Mouse (Mus musculus) liver, embryonic 11.5 days (tissue): Measurements from ENCODE around the gene Alx3. TPM values are rescaled to one million over a fixed set of nuclear protein-coding genes. Genes with fewer than 3 reads are reported as not detected.

ENCODE experiments used
- ATAC-seq: fragments of 200-750 bp; cut with Nextera tagmentation; replicated peaks from 2 replicates; pipeline ENCODE4 v1.8.0; 2017; ENCODE audit warnings: moderate number of reproducible peaks, mild to moderate bottlenecking, moderate TSS enrichment, moderate library complexity; ENCODE audit not compliant: low FRiP score
- DNase-seq: peaks from one replicate; pipeline ENCODE4 v3.0.0-alpha.2; 2017; ENCODE audit warnings: low spot score
- H3K27ac ChIP-seq: fragments of 300-500 bp; sonication (generic); 2 replicates; pipeline ENCODE4 v1.5.1; 2014; ENCODE audit warnings: mild to moderate bottlenecking, low read depth, low read length, control low read depth
- H3K27me3 ChIP-seq: fragments of 300-500 bp; sonication (generic); replicated peaks from 2 replicates; pipeline ENCODE4 v1.6.1; 2014; ENCODE audit warnings: low read length, mixed read lengths; ENCODE audit not compliant: control insufficient read depth, insufficient read depth
- H3K36me3 ChIP-seq: fragments of 300-500 bp; sonication (generic); 2 replicates; pipeline ENCODE4 v1.6.1; 2014; ENCODE audit warnings: mild to moderate bottlenecking, low read length, moderate library complexity, mixed read lengths; ENCODE audit not compliant: control insufficient read depth, insufficient read depth
- H3K4me1 ChIP-seq: fragments of 300-500 bp; sonication (generic); replicated peaks from 2 replicates; pipeline ENCODE4 v1.6.1; 2014; ENCODE audit warnings: low read length, mixed read lengths; ENCODE audit not compliant: control insufficient read depth, insufficient read depth
- H3K4me2 ChIP-seq: fragments of 300-500 bp; sonication (generic); 2 replicates; pipeline ENCODE4 v1.6.1; 2014; ENCODE audit warnings: mild to moderate bottlenecking, control low read depth, moderate library complexity
- H3K4me3 ChIP-seq: fragments of 300-500 bp; sonication (generic); 2 replicates; pipeline ENCODE4 v1.5.1; 2014; ENCODE audit warnings: low read depth, low read length, control low read depth
- H3K9ac ChIP-seq: fragments of 300-500 bp; sonication (generic); 2 replicates; pipeline ENCODE4 v1.6.1; 2014; ENCODE audit warnings: low read depth, low read length, control low read depth
- H3K9me3 ChIP-seq: fragments of 300-500 bp; sonication (generic); 2 replicates; pipeline ENCODE4 v1.6.1; 2016; ENCODE audit warnings: low read length, inconsistent platforms, mixed read lengths; ENCODE audit not compliant: control insufficient read depth
- WGBS: fragments of 180-500 bp; shearing (Covaris S2); extraction: QIAGEN DNeasy Blood & Tissue Kit; methylation state at CpG from one replicate; pipeline ENCODE4 v1.1.7; 2014; 5-methylcytosine and 5-hydroxymethylcytosine counted together
- polyA plus RNA-seq: library from polyadenylated mRNA; unstranded; fragments of >200 nt; fragmentation: Nextera tagmentation; extraction: Ambion mirVana; gene quantifications from 2 replicates; pipeline ENCODE4 v1.2.1, GENCODE M21; 2014

Alx3 gene
- polyA plus RNA-seq = 5.6 and 5.8 TPM in 2 replicates

DNA sequence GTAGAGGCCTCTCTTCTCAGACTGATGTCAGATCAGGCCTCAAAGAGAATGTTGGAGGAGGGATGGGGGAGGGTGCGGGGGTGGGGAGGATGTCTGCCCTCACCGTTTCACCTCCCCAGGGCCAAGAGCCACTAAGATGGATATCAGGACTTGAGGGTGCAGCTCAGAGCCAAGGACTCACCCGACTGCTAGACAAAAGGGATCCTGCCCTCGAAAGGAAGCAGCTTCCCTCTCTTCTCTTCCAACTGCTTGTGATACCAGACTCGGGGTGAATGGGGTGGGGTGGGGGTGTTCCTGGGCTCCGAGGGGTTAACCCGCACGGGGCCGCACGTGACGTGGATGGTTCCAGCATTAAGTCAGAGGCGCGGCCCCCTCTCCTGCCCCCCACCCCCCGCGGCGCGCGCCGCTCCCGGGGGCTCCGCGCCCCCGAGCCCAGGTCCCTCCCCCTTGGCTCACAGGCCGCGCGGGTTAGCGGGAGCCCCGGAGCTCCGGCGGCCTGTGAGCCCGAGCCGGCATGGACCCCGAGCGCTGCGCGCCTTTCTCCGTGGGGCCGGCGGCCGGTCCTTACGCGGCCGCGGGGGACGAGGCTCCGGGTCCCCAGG is at the start of gene Alx3:
TSS of gene Alx3 (plus strand) at position 370 of the 602 bp plus-strand sequence.
- ATAC-seq = no peak
- H3K9me3 ChIP-seq = no peaks in the 10 kb centered on the region
- H3K27me3 ChIP-seq = peaks cover 87% of the 10 kb centered on the region
- H3K9ac ChIP-seq = no peak within 1 kb of the TSS
- no peak within 1 kb of the TSS for H3K27ac ChIP-seq
- peak within 1 kb of the TSS; percentile 63 for H3K4me2 ChIP-seq
- no peaks in the 10 kb centered on the region for H3K36me3 ChIP-seq
- no peaks in the 10 kb centered on the region for H3K4me1 ChIP-seq
- H3K4me3 ChIP-seq = peak within 1 kb of the TSS; percentile 39
- WGBS = 3% methylated on average over 28 of the region's 46 CpGs
- peak; percentile 38 for DNase-seq

GRCm38 (mm10) chr3:107545278-107545677 is 49.6 kb upstream of the Alx3 start:
- Histone ChIP-seq H3K27ac (no peak overlapping the region), H3K9ac (no peak overlapping the region), H3K36me3 (no peaks in the 10 kb centered on the region), H3K4me2 (no peak overlapping the region), H3K4me1 (no peaks in the 10 kb centered on the region), H3K9me3 (no peaks in the 10 kb centered on the region), H3K27me3 (no peaks in the 10 kb centered on the region), H3K4me3 (no peak overlapping the region)
- no peak for ATAC-seq
- no peak for DNase-seq
- WGBS = 57% methylated on average over 5 of the region's 5 CpGs

- H3K9me3 ChIP-seq = no peaks in the 10 kb centered on the region
- H3K27ac ChIP-seq = no peak overlapping the region
- no peak overlapping the region for H3K4me2 ChIP-seq
- no peaks in the 10 kb centered on the region for H3K36me3 ChIP-seq
- WGBS = 64% methylated on average over 10 of the region's 10 CpGs
- no peaks in the 10 kb centered on the region for H3K4me1 ChIP-seq
- no peaks in the 10 kb centered on the region for H3K27me3 ChIP-seq
- no peak overlapping the region for H3K4me3 ChIP-seq
- ATAC-seq (no peak), DNase-seq (no peak)
- H3K9ac ChIP-seq = no peak overlapping the region
Measured at GRCm38 (mm10) chr3:107545716-107546412, 49.0 kb upstream of the Alx3 start.

DNA sequence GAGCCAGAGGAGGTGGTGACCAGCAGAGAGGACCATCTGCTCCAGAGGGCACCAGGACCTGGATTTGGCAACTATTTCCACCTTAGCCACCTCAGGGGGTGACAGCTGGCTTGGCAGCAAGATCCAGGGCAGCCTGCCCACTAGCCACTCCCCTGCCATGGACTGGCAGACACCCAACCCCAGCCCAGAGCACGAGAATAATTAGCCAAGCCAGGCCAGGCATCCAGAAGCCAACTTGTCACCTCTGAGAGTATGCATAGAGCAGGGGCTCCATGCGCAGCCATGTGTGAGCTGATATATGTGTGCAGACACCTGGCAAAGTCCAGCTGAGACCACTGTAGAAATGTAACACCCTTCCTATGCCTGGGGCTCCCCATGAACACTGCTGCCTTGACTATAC is 47.9 kb upstream of the Alx3 start:
- Histone ChIP-seq H3K9ac (no peak overlapping the region), H3K36me3 (no peaks in the 10 kb centered on the region), H3K4me1 (no peaks in the 10 kb centered on the region), H3K4me3 (no peak overlapping the region), H3K27ac (no peak overlapping the region), H3K9me3 (no peaks in the 10 kb centered on the region), H3K4me2 (no peak overlapping the region), H3K27me3 (no peaks in the 10 kb centered on the region)
- ATAC-seq = no peak
- 65% methylated on average over 2 of the region's 2 CpGs for WGBS
- DNase-seq = no peak

DNA sequence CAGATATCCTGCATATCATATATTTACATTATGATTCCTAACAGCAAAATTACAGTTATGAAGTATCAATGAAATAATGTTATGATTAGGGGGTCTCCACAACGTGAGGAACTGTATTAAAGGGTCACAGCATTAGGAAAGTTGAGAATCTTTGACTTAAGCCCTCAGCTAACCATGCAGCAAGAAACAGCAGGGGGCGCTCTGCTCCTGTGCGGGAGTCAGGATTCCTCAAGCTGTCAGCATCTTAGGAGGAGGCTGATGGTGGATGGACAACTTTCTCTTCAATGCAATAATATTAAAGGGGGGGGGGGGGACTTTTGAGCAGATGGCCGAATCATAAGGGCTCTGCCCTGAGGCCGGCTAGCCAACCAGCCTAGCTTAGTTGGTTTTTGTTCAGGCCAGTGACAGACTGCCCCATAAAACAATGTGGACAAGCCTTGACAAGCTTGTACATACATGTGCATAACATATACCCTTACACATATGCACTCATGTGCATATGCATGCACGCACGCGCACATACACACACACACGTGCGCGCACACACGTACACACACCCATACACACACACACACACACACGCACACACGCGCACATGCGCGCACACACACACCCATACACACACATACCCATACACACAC is 44.3 kb upstream of the Alx3 start:
- DNase-seq = peak; percentile 50
- Histone ChIP-seq H3K27ac (no peak overlapping the region), H3K36me3 (no peaks in the 10 kb centered on the region), H3K27me3 (no peaks in the 10 kb centered on the region; the same call in 1 of the 2 replicates), H3K4me2 (no peak overlapping the region), H3K9me3 (no peaks in the 10 kb centered on the region), H3K4me3 (no peak overlapping the region), H3K4me1 (no peaks in the 10 kb centered on the region), H3K9ac (no peak overlapping the region)
- 74% methylated on average over 17 of the region's 17 CpGs for WGBS
- no peak for ATAC-seq

DNA sequence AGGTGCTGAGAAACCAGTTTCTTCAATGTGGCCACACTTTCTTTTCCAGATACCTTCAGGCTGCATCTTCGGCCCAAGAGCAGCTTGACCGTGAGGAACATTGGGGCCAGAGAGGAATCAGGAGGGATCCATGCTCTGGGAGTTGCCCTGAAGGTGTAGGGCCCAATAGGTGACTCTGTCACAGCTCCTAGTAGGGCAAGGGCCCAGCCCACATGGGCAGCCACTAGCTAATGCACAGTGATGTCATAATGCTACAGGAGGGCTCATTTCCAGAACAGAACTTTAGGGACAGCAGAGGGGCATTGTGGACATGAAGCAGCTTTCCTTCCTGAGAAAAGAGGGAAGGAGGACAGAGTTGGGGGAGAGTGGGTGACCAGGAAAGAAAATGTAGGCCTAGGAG is 40.0 kb upstream of the Alx3 start, which contains the start of gene Ubl4b:
TSS of gene Ubl4b (minus strand) at position 232 of the 400 bp plus-strand sequence.
- Histone ChIP-seq H3K9me3 (no peaks in the 10 kb centered on the region), H3K4me2 (no peak within 1 kb of the TSS), H3K4me1 (no peaks in the 10 kb centered on the region), H3K27ac (no peak within 1 kb of the TSS), H3K9ac (no peak within 1 kb of the TSS), H3K4me3 (no peak within 1 kb of the TSS), H3K36me3 (no peaks in the 10 kb centered on the region), H3K27me3 (no peaks in the 10 kb centered on the region; the same call in 1 of the 2 replicates)
- WGBS = 86% methylated on average over 2 of the region's 2 CpGs
- ATAC-seq (no peak), DNase-seq (no peak)

GRCm38 (mm10) chr3:107558740-107559139 is 36.1 kb upstream of the Alx3 start:
- 42% methylated on average over 3 of the region's 3 CpGs for WGBS
- Histone ChIP-seq H3K27me3 (no peaks in the 10 kb centered on the region), H3K36me3 (no peaks in the 10 kb centered on the region), H3K4me3 (no peak overlapping the region), H3K4me2 (no peak overlapping the region), H3K4me1 (no peaks in the 10 kb centered on the region), H3K9ac (no peak overlapping the region), H3K27ac (no peak overlapping the region), H3K9me3 (no peaks in the 10 kb centered on the region)
- no peak for DNase-seq
- ATAC-seq = 0 out of 2 replicates have a peak, but pooled peaks have one; percentile 21

DNA sequence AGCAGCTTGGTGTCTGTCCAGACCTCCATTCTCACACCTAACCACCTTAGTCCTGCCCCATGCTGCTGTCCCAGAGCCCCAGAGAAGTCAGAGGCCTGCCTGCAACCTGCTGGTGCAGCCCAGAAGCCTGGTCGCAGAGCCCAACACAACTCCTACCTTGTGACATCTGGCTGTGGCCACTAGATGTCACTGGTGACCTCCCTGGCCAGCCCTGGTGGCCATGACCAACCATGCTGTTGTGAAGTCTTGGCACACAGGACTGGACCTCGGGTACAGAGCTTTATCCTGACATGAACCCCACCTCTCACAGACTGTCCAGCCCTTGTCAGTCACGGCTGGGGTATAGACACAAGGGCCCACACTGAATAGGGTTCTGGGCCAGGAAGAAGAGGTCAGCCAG is 35.6 kb upstream of the Alx3 start:
- H3K27me3 ChIP-seq = no peaks in the 10 kb centered on the region
- ATAC-seq = peak; percentile 71
- no peak overlapping the region for H3K4me2 ChIP-seq
- H3K9ac ChIP-seq = no peak overlapping the region
- no peak overlapping the region for H3K27ac ChIP-seq
- no peaks in the 10 kb centered on the region for H3K36me3 ChIP-seq
- H3K4me1 ChIP-seq = no peaks in the 10 kb centered on the region
- 9% methylated on average over 3 of the region's 3 CpGs for WGBS
- no peaks in the 10 kb centered on the region for H3K9me3 ChIP-seq
- DNase-seq = peak; percentile 59
- no peak overlapping the region for H3K4me3 ChIP-seq
